Mouse (Mus musculus) heart, postnatal 0 days (tissue): ENCODE data around the gene Dennd1a.

Source experiments
- CTCF ChIP-seq: IDR thresholded peaks from 2 replicates; pipeline ENCODE4 v1.5.1; 2016; ENCODE audit warnings: antibody characterized with exemption, control low read depth, low read depth
- EP300 ChIP-seq: IDR thresholded peaks from 2 replicates; pipeline ENCODE4 v1.6.1; 2016; ENCODE audit warnings: antibody characterized with exemption, low read depth

GRCm38 (mm10) chr2:38144067-38144779 is 143.0 kb downstream of the Dennd1a start:
- TF ChIP-seq CTCF (no peak), EP300 (no peak)
